Mouse (Mus musculus) lung, postnatal 0 days (tissue): ENCODE data around the gene D10Jhu81e. TPM values are rescaled to one million over a fixed set of nuclear protein-coding genes. Genes with fewer than 3 reads are reported as not detected.

ENCODE experiments used
- ATAC-seq: fragments of 200-750 bp; cut with Nextera tagmentation; 2 replicates; pipeline ENCODE4 v1.8.0; 2017; ENCODE audit warnings: moderate library complexity
- DNase-seq: peaks from one replicate; pipeline ENCODE4 v3.0.0-alpha.2; 2016; ENCODE audit warnings: low spot score
- H3K27ac ChIP-seq: fragments of 300-500 bp; sonication (generic); 2 replicates; pipeline ENCODE4 v1.5.1; 2014; ENCODE audit warnings: antibody characterized with exemption, mild to moderate bottlenecking, low read length, mixed read lengths
- H3K27me3 ChIP-seq: fragments of 300-500 bp; sonication (generic); replicated peaks from 2 replicates; pipeline ENCODE4 v1.6.1; 2014; ENCODE audit warnings: low read length, mixed read lengths; ENCODE audit not compliant: insufficient read depth
- H3K36me3 ChIP-seq: fragments of 300-500 bp; sonication (generic); 2 replicates; pipeline ENCODE4 v1.6.1; 2014; ENCODE audit warnings: low read length, mixed read lengths; ENCODE audit not compliant: insufficient read depth
- H3K4me1 ChIP-seq: fragments of 300-500 bp; sonication (generic); 2 replicates; pipeline ENCODE4 v1.6.1; 2014; ENCODE audit warnings: antibody characterized with exemption, low read depth, low read length, mixed read lengths; ENCODE audit not compliant: insufficient read depth
- H3K4me2 ChIP-seq: fragments of 300-500 bp; sonication (generic); replicated peaks from 2 replicates; pipeline ENCODE4 v1.6.1; 2014; ENCODE audit warnings: low read depth, mild to moderate bottlenecking, low read length, moderate library complexity, mixed read lengths
- H3K4me3 ChIP-seq: fragments of 300-500 bp; sonication (generic); 2 replicates; pipeline ENCODE4 v1.5.1; 2014; ENCODE audit warnings: low read depth, low read length
- H3K9ac ChIP-seq: fragments of 300-500 bp; sonication (generic); replicated peaks from 2 replicates; pipeline ENCODE4 v1.6.1; 2014; ENCODE audit warnings: low read depth, mild to moderate bottlenecking
- H3K9me3 ChIP-seq: fragments of 300-500 bp; sonication (generic); 2 replicates; pipeline ENCODE4 v1.6.1; 2016; ENCODE audit warnings: low read length, mixed read lengths
- CTCF ChIP-seq: IDR thresholded peaks from 2 replicates; pipeline ENCODE4 v1.5.1; 2016; ENCODE audit warnings: antibody characterized with exemption, mild to moderate bottlenecking
- EP300 ChIP-seq: IDR thresholded peaks from 2 replicates; pipeline ENCODE4 v1.6.1; 2016; ENCODE audit warnings: antibody characterized with exemption, mild to moderate bottlenecking, control low read depth
- WGBS: fragments of 180-500 bp; shearing (Covaris S2); extraction: QIAGEN DNeasy Blood & Tissue Kit; methylation state at CpG from one replicate; pipeline ENCODE4 v1.1.7; 2014; 5-methylcytosine and 5-hydroxymethylcytosine counted together
- polyA plus RNA-seq: library from polyadenylated mRNA; unstranded; fragments of >200 nt; fragmentation: Nextera tagmentation; extraction: Ambion mirVana; gene quantifications from 2 replicates; pipeline ENCODE4 v1.2.1, GENCODE M21; 2015

Gene D10Jhu81e
- polyA plus RNA-seq, 1 experiment from 2014 or later = 24.8 TPM

DNA sequence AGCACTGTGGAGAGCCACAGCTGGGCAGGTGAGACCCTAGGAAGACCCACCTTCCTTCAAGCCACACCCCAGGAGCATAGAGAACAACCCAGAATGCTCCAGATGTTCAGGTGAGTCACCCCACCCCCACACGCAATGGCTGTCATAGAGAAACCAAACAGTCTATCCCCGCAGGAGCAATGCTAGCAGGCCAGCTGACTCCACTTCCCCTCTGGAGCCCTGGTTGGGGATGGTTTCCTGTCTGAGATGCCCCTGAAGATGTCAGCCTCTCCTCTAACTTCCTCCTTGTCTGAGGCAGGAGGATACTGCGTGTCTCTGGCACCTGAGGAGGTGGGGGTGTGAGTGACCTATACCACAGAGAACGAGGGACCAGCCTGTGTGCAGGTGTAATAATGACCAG lies 35.2 kb downstream of the D10Jhu81e start:
- 0 out of 2 replicates have a peak overlapping the region, but pooled peaks have one; percentile 15 for H3K27ac ChIP-seq
- TF ChIP-seq CTCF (no peak), EP300 (no peak)
- ATAC-seq = no peak
- no peak overlapping the region for H3K4me3 ChIP-seq
- no peak overlapping the region for H3K9ac ChIP-seq
- no peak overlapping the region for H3K4me2 ChIP-seq
- WGBS = 58% methylated on average over 4 of the region's 4 CpGs
- no peaks in the 10 kb centered on the region for H3K9me3 ChIP-seq
- H3K4me1 ChIP-seq = peaks cover 7% of the 10 kb centered on the region; the same call in 1 of the 2 replicates
- no peaks in the 10 kb centered on the region for H3K36me3 ChIP-seq
- DNase-seq = no peak
- no peaks in the 10 kb centered on the region for H3K27me3 ChIP-seq

DNA sequence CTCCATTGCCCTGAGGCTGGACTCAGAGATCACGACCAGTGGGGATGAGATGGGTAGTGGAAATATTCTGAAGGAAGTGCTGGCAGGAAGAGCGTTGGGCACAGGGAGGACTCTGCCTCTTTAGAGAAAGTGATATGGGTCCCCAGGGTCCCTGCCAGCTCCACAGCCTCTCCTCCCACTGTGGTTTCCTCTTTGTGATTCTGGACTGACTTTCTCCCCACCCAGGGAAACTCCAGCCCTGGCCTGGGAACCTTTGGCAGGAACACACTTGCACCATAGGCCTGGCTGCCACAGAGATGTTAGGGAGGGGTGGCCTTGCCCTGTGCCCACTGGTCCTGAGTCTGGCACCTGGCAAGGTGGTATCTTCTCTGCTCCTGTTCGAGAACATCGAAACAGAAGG lies 39.6 kb downstream of the D10Jhu81e start:
- Histone ChIP-seq H3K27ac (no peak overlapping the region), H3K4me2 (no peak overlapping the region), H3K9ac (no peak overlapping the region), H3K9me3 (no peaks in the 10 kb centered on the region), H3K4me1 (peaks cover 6% of the 10 kb centered on the region; the same call in 1 of the 2 replicates), H3K4me3 (no peak overlapping the region), H3K36me3 (no peaks in the 10 kb centered on the region), H3K27me3 (no peaks in the 10 kb centered on the region)
- no peak for DNase-seq
- 70% methylated on average over 4 of the region's 4 CpGs for WGBS
- no peak for ATAC-seq
- no peak for TF ChIP-seq EP300
- TF ChIP-seq CTCF = no peak

DNA sequence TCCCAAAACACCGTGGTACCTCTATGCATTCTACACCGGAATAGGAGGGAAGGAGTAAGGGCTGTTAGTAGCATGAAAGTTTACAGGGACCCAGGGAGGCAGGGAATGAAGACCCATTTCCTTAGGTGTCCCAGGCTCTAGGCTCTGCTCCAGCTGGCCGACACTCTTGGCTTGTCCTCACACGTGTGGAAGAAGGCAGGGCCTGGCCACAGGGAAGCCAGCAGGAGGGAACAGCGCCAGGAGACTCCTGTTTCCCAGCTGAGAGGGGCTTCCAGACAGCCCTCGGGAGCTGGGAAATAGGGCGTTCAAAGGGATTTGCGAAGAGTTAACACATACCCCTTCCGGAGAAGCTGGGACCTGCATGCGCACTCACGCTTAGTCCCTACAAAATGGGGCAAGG lies 40.2 kb downstream of the D10Jhu81e start:
- H3K27ac ChIP-seq = no peak overlapping the region
- no peaks in the 10 kb centered on the region; the same call in 1 of the 2 replicates for H3K4me1 ChIP-seq
- TF ChIP-seq EP300 (no peak), CTCF (no peak)
- H3K9ac ChIP-seq = no peak overlapping the region
- DNase-seq (no peak), ATAC-seq (no peak; the same call in 1 of the 2 replicates)
- H3K4me3 ChIP-seq = no peak overlapping the region
- WGBS = 38% methylated on average over 11 of the region's 11 CpGs
- H3K36me3 ChIP-seq = no peaks in the 10 kb centered on the region
- no peak overlapping the region for H3K4me2 ChIP-seq
- H3K27me3 ChIP-seq = no peaks in the 10 kb centered on the region
- H3K9me3 ChIP-seq = no peaks in the 10 kb centered on the region

- 88% methylated on average over 2 of the region's 2 CpGs for WGBS
- H3K27ac ChIP-seq = no peak overlapping the region
- TF ChIP-seq EP300 = no peak
- TF ChIP-seq CTCF = no peak
- H3K9ac ChIP-seq = no peak overlapping the region
- no peak overlapping the region for H3K4me3 ChIP-seq
- no peak overlapping the region for H3K4me2 ChIP-seq
- H3K36me3 ChIP-seq = no peaks in the 10 kb centered on the region
- no peaks in the 10 kb centered on the region for H3K4me1 ChIP-seq
- H3K27me3 ChIP-seq = no peaks in the 10 kb centered on the region
- H3K9me3 ChIP-seq = no peaks in the 10 kb centered on the region
- ATAC-seq = no peak
- no peak for DNase-seq
These were observed 40.9 kb downstream of the D10Jhu81e start for GRCm38 (mm10) chr10:78128647-78129046.

DNA sequence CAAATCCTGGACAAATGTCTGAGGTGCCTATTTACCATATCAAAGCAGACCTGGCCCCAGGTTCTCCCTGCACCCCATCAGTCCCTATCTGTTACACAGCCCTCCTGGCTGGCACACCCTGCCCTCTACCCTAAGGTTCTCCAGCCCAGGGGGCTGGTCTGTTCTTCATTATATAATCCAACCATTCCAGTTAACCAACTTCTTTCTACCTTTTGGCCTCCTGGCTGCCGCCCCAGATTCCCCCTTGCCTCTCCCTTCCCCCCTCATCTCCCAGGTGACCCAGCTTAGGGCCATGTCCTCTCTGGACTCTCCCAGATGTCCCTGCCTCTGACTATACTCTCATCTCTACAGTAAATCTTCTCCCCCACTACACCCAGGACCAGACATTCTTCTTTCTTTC lies 41.7 kb downstream of the D10Jhu81e start:
- TF ChIP-seq EP300 = no peak
- no peak for TF ChIP-seq CTCF
- no peak for ATAC-seq
- Histone ChIP-seq H3K4me2 (no peak overlapping the region), H3K9me3 (no peaks in the 10 kb centered on the region), H3K4me1 (no peaks in the 10 kb centered on the region), H3K27me3 (no peaks in the 10 kb centered on the region), H3K9ac (no peak overlapping the region), H3K4me3 (no peak overlapping the region), H3K27ac (no peak overlapping the region), H3K36me3 (no peaks in the 10 kb centered on the region)
- WGBS = 60% methylated on average over 1 of the region's 1 CpGs
- DNase-seq = no peak

GRCm38 (mm10) chr10:78127046-78127870 lies 42.3 kb downstream of the D10Jhu81e start:
- WGBS = 66% methylated on average over 9 of the region's 9 CpGs
- Histone ChIP-seq H3K9me3 (no peaks in the 10 kb centered on the region), H3K4me3 (no peak overlapping the region), H3K27ac (no peak overlapping the region), H3K4me2 (no peak overlapping the region), H3K9ac (no peak overlapping the region), H3K27me3 (no peaks in the 10 kb centered on the region), H3K4me1 (no peaks in the 10 kb centered on the region), H3K36me3 (no peaks in the 10 kb centered on the region)
- ATAC-seq = peak; percentile 63
- no peak for TF ChIP-seq CTCF
- no peak for TF ChIP-seq EP300
- DNase-seq = no peak
